Mouse (Mus musculus): ENCODE measurements around the gene Cebpg.

DNA sequence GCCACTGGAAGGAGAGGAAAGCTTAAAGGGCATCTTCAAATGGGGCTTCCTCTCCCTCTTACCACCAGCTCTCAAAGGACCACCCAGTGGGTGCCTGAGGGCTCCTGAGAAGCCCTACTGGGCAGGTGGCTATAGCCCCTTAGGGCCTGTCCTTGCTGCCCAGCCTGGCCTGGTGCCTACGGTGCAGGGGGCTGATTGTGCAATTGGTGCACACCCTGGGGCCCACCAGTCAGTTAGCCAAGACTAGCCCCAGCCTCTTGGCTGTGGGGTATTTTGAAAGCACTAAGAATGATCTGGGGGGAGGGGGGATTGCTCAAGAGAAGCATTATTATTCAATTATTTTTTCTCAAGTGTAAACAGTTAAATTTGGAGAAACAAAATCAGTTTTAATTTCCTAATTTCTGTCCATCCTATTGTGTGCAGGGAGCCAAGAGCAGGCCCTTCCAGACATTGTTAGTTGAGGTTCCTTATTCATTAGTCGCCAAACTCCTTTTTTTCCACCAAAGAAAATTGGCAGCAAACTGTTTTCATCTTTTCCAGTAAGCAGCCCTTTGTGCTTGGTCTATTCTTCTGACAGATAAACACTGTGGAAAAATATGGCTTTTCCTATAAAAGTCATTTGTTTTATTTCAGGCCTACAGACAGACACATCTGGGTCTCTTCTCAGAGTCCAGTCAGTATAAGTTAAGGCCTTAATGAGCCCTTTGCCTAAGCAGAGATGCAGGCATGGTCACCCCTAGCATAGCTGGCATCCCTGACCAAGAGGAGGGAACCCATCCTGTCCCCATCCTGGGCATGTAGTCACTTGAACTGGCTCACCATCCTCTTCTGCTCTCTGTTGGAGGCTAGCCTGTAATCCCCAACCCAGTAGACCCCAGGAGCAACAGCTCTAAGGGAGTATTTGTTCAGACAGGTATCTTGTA lies 14.8 kb downstream of the Cebpg start:
- no peak for TF ChIP-seq CTCF (IDR thresholded peaks at IDR 0.05)
- TF ChIP-seq POLR2A (IDR thresholded peaks at IDR 0.05; ENCODE audit: insufficient read depth, low read depth, low read length), result no peak
- TF ChIP-seq EP300 (IDR thresholded peaks at IDR 0.05; ENCODE audit: insufficient read depth, low read depth, low read length), result no peak
